Mouse (Mus musculus): ENCODE measurements at regions not wholly inside any gene's neighbourhood (a gene's known extent, or its start where the extent isn't known, plus 50 kb on each side); places are given as distances from the start of the nearest gene placed in this dataset.
A peak's percentile ranks its signal among the peaks of the same experiment; 100 is the strongest.

DNA sequence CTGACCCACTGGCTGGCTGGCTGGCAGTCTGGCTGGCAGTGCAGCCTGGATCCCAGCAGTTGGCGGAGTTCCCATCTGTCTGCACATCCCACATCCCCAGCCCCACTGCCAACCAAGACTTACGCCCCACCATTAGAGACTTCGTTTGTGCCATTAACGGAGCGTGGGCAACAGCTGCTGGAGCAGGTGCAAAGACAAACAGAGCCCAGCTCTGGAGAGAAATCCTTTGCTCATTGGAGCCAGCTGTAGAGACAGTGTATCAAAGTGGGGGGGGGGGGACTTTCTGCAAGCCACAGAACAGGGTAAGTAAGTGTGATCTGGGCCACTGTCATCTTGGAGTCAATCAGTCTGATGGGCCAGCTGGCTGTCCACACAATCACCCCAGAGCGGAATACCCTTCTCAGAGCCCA lies 52.3 kb downstream of the Rplp1 start:
- ATAC-seq (ENCODE audit: low FRiP score) (peak; percentile 66), DNase-seq (ENCODE audit: low spot score) (peak; percentile 65)
- Histone ChIP-seq H3K27ac (no peak overlapping the region), H3K4me3 (replicated peaks; ENCODE audit: low read length) (no peak overlapping the region), H3K36me3 (replicated peaks; ENCODE audit: control insufficient read depth, insufficient read depth) (no peaks in the 10 kb centered on the region), H3K27me3 (ENCODE audit: control insufficient read depth, insufficient read depth, low read length) (no peaks in the 10 kb centered on the region), H3K9ac (no peak overlapping the region), H3K9me3 (ENCODE audit: control insufficient read depth, low read length) (no peaks in the 10 kb centered on the region), H3K4me1 (replicated peaks; ENCODE audit: control insufficient read depth, insufficient read depth, low read length) (no peaks in the 10 kb centered on the region), H3K4me2 (replicated peaks) (no peak overlapping the region)
- WGBS: 45% methylated on average over 6 of the region's 6 CpGs

DNA sequence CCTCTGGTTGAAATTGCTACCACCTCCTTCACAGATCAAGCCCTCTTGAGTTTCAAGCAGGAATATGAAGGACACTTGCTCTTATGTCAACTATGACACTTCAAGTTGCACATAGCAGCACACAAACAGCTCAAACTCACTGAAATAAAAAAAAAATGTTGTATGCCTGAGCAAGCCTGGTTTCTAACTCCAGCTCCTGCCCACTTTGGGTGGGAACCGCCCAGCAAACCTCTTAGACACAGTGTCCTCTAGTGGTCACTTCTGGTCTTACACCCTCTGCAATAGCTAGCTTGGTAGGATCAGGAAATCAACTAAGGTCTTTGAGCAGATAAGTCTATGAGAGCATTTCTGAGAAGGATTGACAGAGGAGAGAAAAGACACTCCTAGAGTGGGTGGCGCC lies 54.2 kb downstream of the Rplp1 start:
- no peak overlapping the region for H3K4me2 ChIP-seq (replicated peaks)
- H3K4me3 ChIP-seq (replicated peaks; ENCODE audit: low read length): no peak overlapping the region
- no peaks in the 10 kb centered on the region for H3K9me3 ChIP-seq (ENCODE audit: control insufficient read depth, low read length)
- WGBS: 26% methylated on average over 2 of the region's 2 CpGs
- no peak overlapping the region for H3K9ac ChIP-seq
- peaks cover 3% of the 10 kb centered on the region; the same call in 1 of the 2 replicates for H3K4me1 ChIP-seq (replicated peaks; ENCODE audit: control insufficient read depth, insufficient read depth, low read length)
- no peak overlapping the region for H3K27ac ChIP-seq
- no peak for ATAC-seq (ENCODE audit: low FRiP score)
- DNase-seq (ENCODE audit: low spot score): peak; percentile 76
- no peaks in the 10 kb centered on the region for H3K36me3 ChIP-seq (replicated peaks; ENCODE audit: control insufficient read depth, insufficient read depth)
- H3K27me3 ChIP-seq (ENCODE audit: control insufficient read depth, insufficient read depth, low read length): no peaks in the 10 kb centered on the region

DNA sequence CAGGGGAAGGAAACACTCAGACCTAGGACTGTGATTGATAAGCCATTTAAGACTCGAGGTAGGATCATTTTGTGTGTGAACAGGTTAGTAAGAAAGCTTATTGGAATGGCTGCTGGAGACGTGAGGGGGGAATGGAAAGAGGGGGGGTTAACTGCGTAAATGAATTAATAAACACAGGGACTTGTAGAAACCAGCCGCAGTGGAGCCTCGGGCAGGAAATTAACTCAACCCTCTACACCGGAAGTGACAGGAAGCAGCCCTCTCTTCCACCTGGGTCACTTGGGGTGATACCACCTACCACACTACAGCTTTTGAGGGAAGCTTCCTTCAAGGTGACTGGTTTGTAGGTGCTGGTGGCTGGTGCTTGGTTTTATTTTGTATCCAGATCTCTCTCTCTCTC lies 54.9 kb downstream of the Rplp1 start:
- no peak overlapping the region for H3K4me2 ChIP-seq (replicated peaks)
- no peaks in the 10 kb centered on the region for H3K9me3 ChIP-seq (ENCODE audit: control insufficient read depth, low read length)
- H3K4me1 ChIP-seq (replicated peaks; ENCODE audit: control insufficient read depth, insufficient read depth, low read length): peaks cover 3% of the 10 kb centered on the region; the same call in 1 of the 2 replicates
- no peak overlapping the region for H3K9ac ChIP-seq
- ATAC-seq (ENCODE audit: low FRiP score) (no peak), DNase-seq (ENCODE audit: low spot score) (no peak)
- no peaks in the 10 kb centered on the region for H3K27me3 ChIP-seq (ENCODE audit: control insufficient read depth, insufficient read depth, low read length)
- no peak overlapping the region for H3K4me3 ChIP-seq (replicated peaks; ENCODE audit: low read length)
- WGBS: 50% methylated on average over 6 of the region's 6 CpGs
- H3K27ac ChIP-seq: no peak overlapping the region
- H3K36me3 ChIP-seq (replicated peaks; ENCODE audit: control insufficient read depth, insufficient read depth): no peaks in the 10 kb centered on the region

DNA sequence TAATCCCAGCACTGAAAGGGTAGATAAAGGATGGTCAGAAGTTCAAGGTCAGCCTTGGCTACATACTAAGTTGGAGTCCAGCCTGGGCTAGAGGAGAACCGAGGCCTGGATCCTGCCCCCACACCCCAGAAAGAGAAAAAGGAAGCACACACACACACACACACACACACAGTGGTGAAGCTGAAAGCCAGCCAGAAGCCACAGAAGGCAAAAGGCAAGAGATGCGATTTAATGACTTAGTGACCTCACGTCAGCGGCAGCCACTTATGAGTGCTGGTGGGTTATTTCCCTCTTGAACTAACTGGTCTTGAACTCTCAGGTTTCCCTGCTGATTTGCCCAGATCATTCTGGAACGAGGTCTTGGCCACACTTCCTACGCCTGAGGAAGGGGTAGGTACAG lies 56.5 kb downstream of the Rplp1 start:
- Histone ChIP-seq H3K4me3 (replicated peaks; ENCODE audit: low read length) (no peak overlapping the region), H3K9ac (no peak overlapping the region), H3K27me3 (ENCODE audit: control insufficient read depth, insufficient read depth, low read length) (no peaks in the 10 kb centered on the region), H3K4me1 (replicated peaks; ENCODE audit: control insufficient read depth, insufficient read depth, low read length) (peaks cover 3% of the 10 kb centered on the region; the same call in 1 of the 2 replicates), H3K27ac (no peak overlapping the region), H3K4me2 (replicated peaks) (no peak overlapping the region), H3K9me3 (ENCODE audit: control insufficient read depth, low read length) (no peaks in the 10 kb centered on the region), H3K36me3 (replicated peaks; ENCODE audit: control insufficient read depth, insufficient read depth) (no peaks in the 10 kb centered on the region)
- ATAC-seq (ENCODE audit: low FRiP score) (no peak), DNase-seq (ENCODE audit: low spot score) (no peak)
- WGBS: 83% methylated on average over 6 of the region's 6 CpGs

DNA sequence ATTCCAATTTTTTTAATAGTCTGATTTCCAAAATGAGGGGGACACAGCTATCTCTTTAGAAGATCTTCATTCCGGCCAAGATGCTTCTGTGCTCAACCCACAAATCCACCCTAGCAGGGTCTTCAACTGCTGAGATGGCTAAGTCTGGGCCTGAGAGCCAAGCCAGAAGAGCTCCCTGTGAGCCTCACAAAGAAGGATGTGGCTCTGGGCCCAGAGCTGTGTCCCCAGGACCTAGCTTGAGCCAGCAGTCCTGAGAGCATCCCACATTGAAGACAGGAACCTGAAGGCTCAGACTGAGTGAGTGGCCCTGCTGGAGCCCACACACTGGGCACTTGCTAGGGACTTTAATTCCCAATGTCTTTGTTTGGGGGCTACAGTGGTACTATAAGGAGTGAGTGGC lies 57.7 kb downstream of the Rplp1 start:
- Histone ChIP-seq H3K27me3 (ENCODE audit: control insufficient read depth, insufficient read depth, low read length) (no peaks in the 10 kb centered on the region), H3K4me1 (replicated peaks; ENCODE audit: control insufficient read depth, insufficient read depth, low read length) (peaks cover 3% of the 10 kb centered on the region; the same call in 1 of the 2 replicates), H3K9me3 (ENCODE audit: control insufficient read depth, low read length) (no peaks in the 10 kb centered on the region), H3K4me3 (replicated peaks; ENCODE audit: low read length) (no peak overlapping the region), H3K9ac (no peak overlapping the region), H3K27ac (no peak overlapping the region), H3K36me3 (replicated peaks; ENCODE audit: control insufficient read depth, insufficient read depth) (no peaks in the 10 kb centered on the region), H3K4me2 (replicated peaks) (no peak overlapping the region)
- DNase-seq (ENCODE audit: low spot score): no peak
- WGBS: 100% methylated on average over 1 of the region's 1 CpGs
- ATAC-seq (ENCODE audit: low FRiP score): no peak

DNA sequence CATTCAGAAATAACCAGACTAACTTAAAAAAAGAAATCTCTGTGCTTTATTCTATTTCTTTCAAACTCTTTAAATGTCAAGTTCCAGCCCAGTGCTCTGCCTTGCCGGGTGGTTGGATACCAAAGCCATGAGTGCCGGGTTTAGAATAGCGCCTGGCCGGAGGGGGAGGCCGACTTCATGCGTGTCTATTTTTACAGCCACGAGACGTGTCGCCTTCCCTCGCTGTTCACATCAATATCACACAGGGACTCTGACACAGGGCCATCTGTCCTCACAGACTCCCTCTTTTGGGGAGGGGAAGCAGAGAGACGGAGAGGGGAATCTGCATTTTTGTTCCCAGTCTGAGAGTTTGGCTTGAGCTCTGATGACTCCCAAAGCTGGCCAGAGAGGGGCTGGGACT lies 58.7 kb downstream of the Rplp1 start:
- no peak for ATAC-seq (ENCODE audit: low FRiP score)
- H3K36me3 ChIP-seq (replicated peaks; ENCODE audit: control insufficient read depth, insufficient read depth): no peaks in the 10 kb centered on the region
- no peaks in the 10 kb centered on the region for H3K9me3 ChIP-seq (ENCODE audit: control insufficient read depth, low read length)
- no peak overlapping the region for H3K4me2 ChIP-seq (replicated peaks)
- DNase-seq (ENCODE audit: low spot score): no peak
- H3K9ac ChIP-seq: no peak overlapping the region
- H3K4me1 ChIP-seq (replicated peaks; ENCODE audit: control insufficient read depth, insufficient read depth, low read length): peaks cover 3% of the 10 kb centered on the region; the same call in 1 of the 2 replicates
- H3K4me3 ChIP-seq (replicated peaks; ENCODE audit: low read length): no peak overlapping the region
- H3K27me3 ChIP-seq (ENCODE audit: control insufficient read depth, insufficient read depth, low read length): no peaks in the 10 kb centered on the region
- H3K27ac ChIP-seq: no peak overlapping the region
- WGBS: 61% methylated on average over 11 of the region's 11 CpGs

DNA sequence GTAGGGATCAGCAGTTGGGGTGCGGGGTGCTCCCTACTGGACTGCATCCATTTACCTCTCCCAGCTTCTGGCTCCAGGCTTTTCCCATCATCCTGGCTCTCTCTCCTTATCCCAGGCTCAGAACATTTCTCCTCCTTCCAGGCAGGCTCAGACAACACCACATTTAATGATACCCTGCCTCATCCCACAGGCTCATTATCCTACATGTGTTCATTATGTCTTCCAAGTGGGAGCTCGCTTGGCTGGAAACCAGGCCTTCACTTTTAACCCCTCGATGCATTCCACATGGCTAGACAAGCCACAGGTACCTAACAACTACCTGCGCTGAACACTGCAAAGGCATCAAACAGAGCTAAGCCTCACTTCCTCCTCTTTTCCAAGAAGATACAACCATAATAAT lies 60.5 kb downstream of the Rplp1 start:
- H3K27me3 ChIP-seq (ENCODE audit: control insufficient read depth, insufficient read depth, low read length): no peaks in the 10 kb centered on the region
- 73% methylated on average over 4 of the region's 4 CpGs for WGBS
- DNase-seq (ENCODE audit: low spot score) (no peak), ATAC-seq (ENCODE audit: low FRiP score) (no peak)
- H3K27ac ChIP-seq: no peak overlapping the region
- H3K4me2 ChIP-seq (replicated peaks): no peak overlapping the region
- no peaks in the 10 kb centered on the region for H3K36me3 ChIP-seq (replicated peaks; ENCODE audit: control insufficient read depth, insufficient read depth)
- H3K9ac ChIP-seq: no peak overlapping the region
- H3K4me3 ChIP-seq (replicated peaks; ENCODE audit: low read length): no peak overlapping the region
- H3K4me1 ChIP-seq (replicated peaks; ENCODE audit: control insufficient read depth, insufficient read depth, low read length): peaks cover 3% of the 10 kb centered on the region; the same call in 1 of the 2 replicates
- H3K9me3 ChIP-seq (ENCODE audit: control insufficient read depth, low read length): no peaks in the 10 kb centered on the region

DNA sequence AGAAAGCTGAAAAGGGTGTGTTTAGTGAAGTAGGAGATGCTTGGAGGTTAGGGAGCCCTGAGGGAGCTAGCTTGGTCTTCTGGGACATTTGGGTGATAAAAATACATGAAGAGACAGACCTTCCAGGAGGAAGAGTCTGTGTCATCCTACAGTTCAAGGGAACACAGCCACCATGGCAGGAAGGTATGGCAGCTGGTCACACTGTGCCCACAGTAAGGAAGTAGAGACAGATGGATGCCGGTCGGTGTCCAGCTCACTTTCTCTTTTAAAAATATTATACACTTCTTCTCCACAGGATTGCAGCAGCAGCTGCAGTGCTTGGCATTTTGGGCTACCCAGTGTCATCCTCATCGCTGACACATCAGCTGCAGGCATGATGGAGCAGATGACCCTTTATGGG lies 63.0 kb downstream of the Rplp1 start:
- no peak for DNase-seq (ENCODE audit: low spot score)
- H3K27me3 ChIP-seq (ENCODE audit: control insufficient read depth, insufficient read depth, low read length): no peaks in the 10 kb centered on the region
- H3K36me3 ChIP-seq (replicated peaks; ENCODE audit: control insufficient read depth, insufficient read depth): no peaks in the 10 kb centered on the region
- H3K9ac ChIP-seq: no peak overlapping the region
- no peak for ATAC-seq (ENCODE audit: low FRiP score)
- 97% methylated on average over 3 of the region's 3 CpGs for WGBS
- H3K4me1 ChIP-seq (replicated peaks; ENCODE audit: control insufficient read depth, insufficient read depth, low read length): peaks cover 3% of the 10 kb centered on the region; the same call in 1 of the 2 replicates
- no peak overlapping the region for H3K27ac ChIP-seq
- no peaks in the 10 kb centered on the region for H3K9me3 ChIP-seq (ENCODE audit: control insufficient read depth, low read length)
- H3K4me3 ChIP-seq (replicated peaks; ENCODE audit: low read length): no peak overlapping the region
- H3K4me2 ChIP-seq (replicated peaks): no peak overlapping the region

DNA sequence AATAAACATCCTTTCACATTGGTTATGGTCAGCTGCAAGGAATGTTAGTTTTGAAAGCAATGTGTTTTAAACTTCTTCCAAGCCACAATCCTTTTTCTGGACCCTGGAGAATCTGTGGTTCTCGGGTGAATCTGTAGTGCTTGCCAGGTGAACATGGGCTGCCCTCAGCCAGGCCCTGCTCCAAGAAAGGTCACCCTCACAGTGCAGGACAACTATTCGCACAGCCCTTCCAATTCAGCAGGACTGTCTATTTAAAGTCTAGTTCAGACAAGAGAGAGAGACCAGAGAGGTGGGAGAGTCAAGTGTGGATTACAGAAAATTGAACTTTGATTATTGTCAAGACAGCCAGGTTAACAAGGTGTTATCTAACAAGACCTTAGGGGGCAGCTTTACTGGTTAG lies 65.9 kb downstream of the Rplp1 start:
- Histone ChIP-seq H3K36me3 (replicated peaks; ENCODE audit: control insufficient read depth, insufficient read depth) (no peaks in the 10 kb centered on the region), H3K4me3 (replicated peaks; ENCODE audit: low read length) (no peak overlapping the region), H3K27me3 (ENCODE audit: control insufficient read depth, insufficient read depth, low read length) (no peaks in the 10 kb centered on the region), H3K27ac (no peak overlapping the region), H3K9ac (no peak overlapping the region), H3K9me3 (ENCODE audit: control insufficient read depth, low read length) (no peaks in the 10 kb centered on the region), H3K4me1 (replicated peaks; ENCODE audit: control insufficient read depth, insufficient read depth, low read length) (no peaks in the 10 kb centered on the region), H3K4me2 (replicated peaks) (no peak overlapping the region)
- no peak for DNase-seq (ENCODE audit: low spot score)
- 91% methylated on average over 2 of the region's 2 CpGs for WGBS
- no peak for ATAC-seq (ENCODE audit: low FRiP score)

DNA sequence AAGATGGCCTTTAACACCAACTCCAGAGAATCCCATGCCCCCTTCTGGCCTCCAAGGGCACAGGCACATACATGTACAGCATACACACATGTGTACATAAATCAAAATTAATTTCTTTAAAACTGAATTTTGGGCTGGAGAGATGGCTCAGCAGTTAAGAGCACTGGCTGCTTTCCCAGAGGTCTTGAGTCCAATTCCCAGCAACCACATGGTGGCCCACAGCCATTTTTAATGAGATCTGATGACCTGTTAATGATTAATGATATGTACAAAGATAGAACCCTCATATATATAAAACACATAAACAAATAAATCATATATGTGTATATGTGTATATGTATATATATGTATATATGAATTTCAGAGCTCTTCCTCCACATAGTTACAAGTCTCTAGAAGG lies 66.8 kb downstream of the Rplp1 start:
- H3K4me1 ChIP-seq (replicated peaks; ENCODE audit: control insufficient read depth, insufficient read depth, low read length): no peaks in the 10 kb centered on the region
- no peak overlapping the region for H3K27ac ChIP-seq
- H3K9me3 ChIP-seq (ENCODE audit: control insufficient read depth, low read length): no peaks in the 10 kb centered on the region
- H3K9ac ChIP-seq: no peak overlapping the region
- no peak for DNase-seq (ENCODE audit: low spot score)
- ATAC-seq (ENCODE audit: low FRiP score): no peak
- no peak overlapping the region for H3K4me2 ChIP-seq (replicated peaks)
- H3K27me3 ChIP-seq (ENCODE audit: control insufficient read depth, insufficient read depth, low read length): no peaks in the 10 kb centered on the region
- no peaks in the 10 kb centered on the region for H3K36me3 ChIP-seq (replicated peaks; ENCODE audit: control insufficient read depth, insufficient read depth)
- no peak overlapping the region for H3K4me3 ChIP-seq (replicated peaks; ENCODE audit: low read length)

Measured in hindbrain, embryonic 14.5 days (tissue).